Mouse (Mus musculus): Measurements from ENCODE around the gene Cyp1a1.

DNA sequence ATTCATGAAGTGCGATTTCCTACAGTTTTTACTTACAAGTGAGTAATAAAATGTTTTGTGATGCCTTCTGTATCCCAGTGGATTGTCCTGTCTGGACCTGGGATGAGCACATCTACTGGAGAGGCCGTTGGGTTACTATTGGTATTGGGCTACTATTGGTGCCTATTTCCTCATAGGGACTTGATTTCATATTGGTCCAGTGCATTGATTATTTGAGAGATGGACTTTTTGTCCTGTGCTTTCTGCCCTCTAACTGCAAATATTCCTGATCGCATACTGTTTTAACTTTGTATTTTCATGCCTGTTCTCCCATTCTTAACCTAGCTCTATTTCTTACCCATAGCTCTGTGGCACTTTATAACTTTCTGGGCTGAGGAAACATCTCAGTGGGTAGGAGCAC, 37.0 kb downstream of the Cyp1a1 start:
- TF ChIP-seq POLR2A (IDR thresholded peaks at IDR 0.05; ENCODE audit: low read depth, low read length) (no peak), CTCF (conservative IDR thresholded peaks at IDR 0.05; ENCODE audit: insufficient read depth, insufficient read length, low read depth, low read length) (no peak)

Measured in kidney, adult 2 months (tissue).